Mouse (Mus musculus) heart, adult 11 months (tissue): ENCODE measurements around the gene Arl15.

ENCODE experiments used
- DNase-seq: peaks from one replicate; pipeline ENCODE4 v3.0.0; 2022

Arl15 gene

DNA sequence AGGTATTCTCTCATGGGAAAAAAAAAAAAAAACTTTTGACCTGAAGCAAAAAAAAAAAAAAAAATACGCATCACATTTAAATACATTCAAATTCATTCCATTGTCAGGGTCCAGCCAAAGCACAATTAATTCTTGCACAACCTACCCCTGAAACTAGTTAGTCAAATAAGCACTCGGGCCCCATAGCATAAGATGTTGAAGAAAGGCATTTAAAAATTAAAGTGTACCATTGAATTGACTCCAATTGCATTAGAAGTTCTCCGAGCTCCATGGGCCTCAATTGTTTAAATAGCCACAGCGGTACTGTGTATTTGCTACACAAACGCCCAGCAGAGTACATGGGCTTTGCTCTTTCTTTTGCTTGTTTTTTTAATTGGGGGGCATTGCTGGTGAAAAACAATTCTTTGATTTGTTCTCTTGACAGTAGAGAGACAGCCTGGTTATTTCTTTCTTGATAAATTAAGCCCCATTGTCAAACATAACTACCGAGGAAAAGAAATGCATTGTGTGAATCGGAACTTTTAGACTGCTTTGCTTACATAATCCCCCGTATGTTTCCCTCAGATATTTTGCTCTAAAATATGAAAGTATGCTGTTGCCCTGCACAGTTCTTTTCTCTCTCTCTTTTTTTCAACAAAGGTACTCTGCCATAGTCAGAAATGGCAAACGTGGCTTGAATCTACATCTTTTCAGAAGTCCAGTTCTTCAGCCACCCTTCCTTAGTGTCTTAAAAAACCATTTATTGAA, 201.4 kb downstream of the Arl15 start:
- DNase-seq, result peak; percentile 14

DNA sequence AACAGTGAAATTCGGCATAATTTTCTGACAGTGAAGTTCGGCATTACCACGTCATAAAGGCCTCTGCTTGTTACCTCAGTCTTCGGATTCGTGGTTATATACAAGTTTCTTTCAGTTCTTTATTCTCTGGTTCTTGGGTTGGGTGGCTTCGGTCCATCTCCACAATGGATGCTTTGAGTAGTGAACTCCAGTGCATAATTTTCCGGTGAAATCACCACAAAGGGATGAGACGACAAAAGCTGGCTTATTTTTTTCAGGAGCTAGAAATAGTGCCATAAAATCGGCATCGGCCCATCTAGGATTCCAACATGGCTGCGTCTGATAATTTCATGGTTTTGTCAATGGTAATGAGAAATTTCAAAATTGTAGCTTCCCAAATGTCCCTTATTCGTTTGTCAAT, 204.5 kb downstream of the Arl15 start:
- peak; percentile 40 for DNase-seq

DNA sequence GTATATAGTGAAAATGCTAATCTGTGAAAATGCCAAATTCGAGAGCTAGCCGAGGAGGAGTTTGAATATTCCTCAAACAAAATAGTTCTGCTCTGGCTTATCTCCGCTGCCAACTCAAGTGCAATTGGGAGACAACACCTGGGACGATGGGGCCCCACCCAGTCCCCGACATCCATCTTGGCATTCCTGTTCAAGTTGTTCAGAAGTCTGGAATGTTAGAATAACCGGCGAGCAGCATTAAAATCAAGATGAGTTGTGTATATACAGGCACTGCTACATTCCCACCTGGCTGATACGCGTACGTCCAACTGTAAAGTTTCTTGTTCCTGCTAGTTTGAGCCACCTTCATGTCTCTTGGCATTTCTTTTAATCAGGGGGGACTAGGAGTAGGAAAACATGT, 209.2 kb downstream of the Arl15 start:
- peak; percentile 70 for DNase-seq

DNA sequence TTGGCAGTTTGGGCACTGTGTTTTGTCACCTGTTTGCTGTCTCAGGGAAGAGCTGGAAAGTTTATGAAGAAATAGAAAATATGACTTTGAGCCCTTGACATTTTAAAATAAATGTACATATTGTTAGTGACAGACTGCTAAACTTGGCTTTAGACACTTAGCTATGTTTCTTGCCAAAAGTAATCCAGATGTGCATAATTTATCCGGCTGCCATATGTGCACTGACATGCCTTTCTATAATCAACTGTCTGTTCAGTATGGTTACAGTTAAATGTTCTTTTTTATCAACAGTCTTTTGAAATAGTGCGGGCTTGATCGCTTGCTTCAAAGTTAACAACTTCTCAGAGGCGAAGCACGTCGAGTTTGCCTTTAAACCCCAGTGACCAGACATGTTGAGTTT, 209.9 kb downstream of the Arl15 start:
- DNase-seq, result peak; percentile 41

DNA sequence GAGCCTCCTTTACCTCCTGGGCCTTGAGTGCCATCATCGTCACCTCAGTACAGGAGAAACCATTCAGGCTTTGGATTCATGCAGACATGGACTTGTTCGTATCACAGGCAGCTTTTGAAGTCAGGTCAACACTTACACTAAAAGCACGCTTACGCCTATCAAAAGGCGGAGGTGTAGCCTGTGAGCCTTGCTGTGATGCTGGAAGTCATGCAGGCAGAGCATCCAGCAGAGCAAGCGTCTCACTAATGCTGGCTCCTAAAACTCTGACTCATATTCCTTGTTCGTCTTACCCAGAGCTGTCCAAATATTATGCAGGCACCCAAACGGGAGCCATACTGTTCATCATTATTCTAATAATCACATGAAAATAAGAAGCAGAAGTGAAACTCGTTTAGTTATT, 215.5 kb downstream of the Arl15 start:
- DNase-seq, result peak; percentile 70

DNA sequence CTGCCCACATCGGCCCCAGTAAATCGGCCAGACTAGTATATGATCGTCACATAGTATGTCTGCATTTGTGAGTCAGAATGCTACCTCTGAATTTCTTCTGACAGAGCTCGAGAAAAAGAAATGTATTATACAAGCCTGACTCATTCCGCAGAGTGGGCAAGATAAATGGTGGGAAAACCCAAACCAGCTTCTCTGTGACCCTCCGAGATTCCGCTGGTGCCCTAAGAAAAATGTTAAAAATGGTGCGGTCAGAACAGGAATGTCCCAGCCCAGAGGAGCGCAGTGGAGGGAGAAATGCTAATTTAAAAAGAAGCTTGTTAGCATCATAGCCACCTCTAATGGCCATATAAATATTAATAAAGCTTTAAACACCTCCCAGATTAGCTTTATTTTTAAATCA, 216.2 kb downstream of the Arl15 start:
- peak; percentile 60 for DNase-seq

DNA sequence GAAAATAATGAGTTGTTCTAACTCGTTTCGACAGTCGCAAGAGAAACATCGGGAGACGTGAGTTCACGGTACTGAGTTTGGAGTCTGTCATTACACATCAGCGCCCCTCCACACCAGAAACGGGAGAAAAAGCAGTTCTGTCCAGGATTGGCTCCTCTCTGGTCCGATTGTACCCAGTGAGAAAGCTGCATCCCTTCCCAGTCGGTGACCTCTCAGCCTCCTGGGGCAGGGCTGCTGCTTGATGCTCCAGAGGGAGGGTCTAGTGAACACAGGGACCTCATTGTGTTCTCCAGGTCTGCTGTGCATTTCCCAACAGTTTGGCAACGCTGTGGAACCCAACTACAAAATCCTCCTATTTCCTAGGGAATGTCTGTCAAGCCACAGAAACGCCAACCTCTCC, 216.7 kb downstream of the Arl15 start:
- peak; percentile 98 for DNase-seq

DNA sequence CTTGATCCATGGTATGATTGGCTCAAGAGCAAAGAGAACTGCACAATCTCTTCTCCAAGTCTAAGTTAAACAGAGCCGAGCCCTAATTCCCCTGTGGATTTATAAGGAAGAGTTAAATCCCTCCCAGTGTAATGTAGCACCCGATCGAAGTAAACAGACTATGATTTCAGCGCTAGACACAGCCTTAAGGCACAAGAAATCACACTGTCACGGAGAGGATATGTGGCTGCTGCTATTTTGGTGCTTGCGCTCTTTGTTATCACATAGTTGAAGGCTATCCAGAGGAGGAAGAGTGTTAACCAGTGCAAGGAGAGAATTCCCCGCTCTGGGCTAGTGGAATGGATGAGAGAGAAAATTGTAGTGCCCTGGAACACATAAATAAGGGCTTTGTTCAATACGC, 223.6 kb downstream of the Arl15 start:
- DNase-seq, result peak; percentile 90

DNA sequence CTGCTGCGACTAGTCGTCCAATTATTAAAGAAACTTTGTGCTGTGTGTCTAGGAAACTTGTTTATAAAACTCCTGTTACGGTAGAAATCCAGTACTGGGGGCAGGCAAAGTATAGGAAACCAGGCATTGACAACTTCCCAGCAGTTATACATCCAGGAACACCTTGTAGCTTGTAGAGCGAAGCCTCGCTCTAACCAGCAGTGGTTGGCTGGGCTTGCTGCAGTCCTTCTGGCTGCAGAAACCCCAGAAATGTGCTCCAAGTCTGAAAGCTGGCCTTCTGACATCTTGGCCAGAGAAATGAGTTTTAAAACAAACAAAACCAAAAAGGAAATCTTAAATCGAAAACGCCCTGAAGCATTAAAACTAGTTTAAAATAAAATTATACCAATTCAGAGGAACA, 229.2 kb downstream of the Arl15 start:
- DNase-seq, result no peak

DNA sequence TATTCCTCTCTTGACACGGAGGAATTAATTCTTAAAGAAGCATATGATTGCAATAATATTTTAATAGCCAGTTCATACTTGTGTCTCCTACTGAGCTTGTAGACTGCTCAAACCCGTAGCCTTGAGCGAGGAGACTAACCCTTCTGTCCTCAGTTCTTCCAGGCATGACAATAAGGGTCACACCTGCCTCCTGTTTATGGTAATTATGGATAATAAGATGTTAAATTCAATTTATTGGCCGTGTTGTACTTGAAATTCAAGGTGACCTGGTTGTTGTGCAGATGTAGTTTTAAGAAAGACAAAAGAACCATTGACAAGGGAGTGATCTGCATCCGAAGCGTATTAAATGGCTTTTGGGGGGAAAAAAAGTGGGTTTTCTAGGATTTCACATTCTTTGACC, 232.0 kb downstream of the Arl15 start:
- no peak for DNase-seq

DNA sequence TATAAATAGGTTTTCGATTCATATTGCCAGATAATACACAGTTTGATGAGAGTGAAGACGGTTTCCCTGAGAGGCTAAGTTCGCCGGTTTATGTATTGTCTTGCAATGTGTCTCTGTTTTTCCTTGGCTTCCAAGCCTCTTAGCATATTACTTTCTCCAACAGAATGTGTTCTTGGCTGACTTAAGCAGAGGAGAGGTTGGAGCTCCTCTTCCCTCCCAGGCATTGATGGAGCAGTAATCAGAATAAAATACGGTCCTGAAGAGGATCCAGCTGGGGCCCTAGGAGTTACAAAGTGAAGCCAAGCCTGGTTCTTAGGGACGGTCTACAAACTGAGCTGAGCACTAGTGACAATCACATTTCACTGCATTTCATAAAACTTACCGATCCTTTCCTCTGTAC, 232.4 kb downstream of the Arl15 start:
- peak; percentile 15 for DNase-seq

DNA sequence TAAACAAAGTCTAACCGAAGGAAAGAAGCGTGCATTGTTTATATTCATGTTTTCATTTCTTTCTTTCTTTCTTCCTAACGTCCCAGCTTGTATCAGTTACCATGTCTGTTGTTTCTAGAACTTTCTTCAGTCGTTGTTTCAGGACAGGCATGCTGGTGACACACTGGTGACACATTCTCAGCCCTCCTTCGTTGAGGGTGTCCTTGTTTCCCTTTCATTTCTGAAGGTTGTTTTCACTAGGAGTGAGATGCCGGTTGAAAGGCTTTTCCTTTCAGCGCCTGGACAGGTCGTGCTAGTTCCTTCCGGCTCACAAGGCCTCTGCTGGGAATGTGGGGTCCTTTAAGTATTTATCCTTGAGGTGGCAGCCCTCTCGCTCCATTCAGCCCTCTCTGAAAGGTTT, 253.8 kb downstream of the Arl15 start:
- peak; percentile 77 for DNase-seq

DNA sequence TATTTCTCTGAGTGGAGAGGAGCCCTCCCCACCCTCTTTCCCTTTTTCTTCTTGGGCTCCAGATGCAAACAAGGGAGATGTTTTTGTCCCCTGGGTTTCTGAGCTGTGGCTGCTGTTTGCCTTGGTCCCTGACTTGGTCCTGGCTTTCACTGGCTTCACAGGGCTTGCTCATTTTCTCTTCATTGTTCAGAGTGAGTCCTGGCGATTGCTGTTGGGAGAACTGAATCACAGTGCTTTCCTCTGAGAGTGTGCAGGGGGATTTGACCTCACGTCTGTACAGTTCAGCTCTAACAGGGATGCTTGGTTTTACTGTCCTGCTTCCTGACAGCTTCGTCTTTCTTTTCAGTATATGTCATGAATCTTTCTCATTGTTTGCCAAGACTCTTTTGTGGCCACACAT, 254.4 kb downstream of the Arl15 start:
- DNase-seq, result peak; percentile 74

DNA sequence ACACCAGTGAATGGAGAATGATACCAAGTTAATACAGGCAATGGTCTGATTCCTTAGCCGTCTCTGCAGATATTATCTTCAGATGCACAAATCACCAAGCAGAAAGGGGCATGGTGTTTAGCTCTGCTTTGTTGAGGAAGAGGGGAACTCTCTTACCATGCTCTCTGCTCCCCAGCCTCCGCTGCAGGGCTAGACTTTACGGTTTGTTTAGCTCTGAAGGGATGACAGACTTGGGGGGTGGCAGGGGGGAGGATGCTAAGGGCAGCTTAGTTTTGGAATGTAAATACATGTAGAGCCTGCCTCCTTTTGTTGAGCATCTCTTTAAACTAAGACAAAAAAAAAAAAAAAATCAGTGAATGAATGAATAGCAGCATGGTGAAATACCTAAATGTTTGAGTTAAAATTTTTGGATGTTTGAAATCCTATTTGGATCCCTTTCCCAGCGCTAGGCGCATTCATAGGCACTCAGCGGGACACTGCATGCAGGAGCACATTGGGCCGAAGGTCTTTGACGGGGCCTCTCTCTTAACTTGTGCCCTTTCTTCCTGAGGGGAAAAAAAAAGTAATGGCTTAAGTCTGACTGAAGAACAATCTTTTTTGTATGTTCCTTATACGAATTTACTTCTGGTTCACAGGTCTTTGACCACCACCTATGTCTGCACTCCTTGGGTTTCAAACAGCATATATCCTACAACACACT, 257.0 kb downstream of the Arl15 start:
- peak; percentile 80 for DNase-seq

DNA sequence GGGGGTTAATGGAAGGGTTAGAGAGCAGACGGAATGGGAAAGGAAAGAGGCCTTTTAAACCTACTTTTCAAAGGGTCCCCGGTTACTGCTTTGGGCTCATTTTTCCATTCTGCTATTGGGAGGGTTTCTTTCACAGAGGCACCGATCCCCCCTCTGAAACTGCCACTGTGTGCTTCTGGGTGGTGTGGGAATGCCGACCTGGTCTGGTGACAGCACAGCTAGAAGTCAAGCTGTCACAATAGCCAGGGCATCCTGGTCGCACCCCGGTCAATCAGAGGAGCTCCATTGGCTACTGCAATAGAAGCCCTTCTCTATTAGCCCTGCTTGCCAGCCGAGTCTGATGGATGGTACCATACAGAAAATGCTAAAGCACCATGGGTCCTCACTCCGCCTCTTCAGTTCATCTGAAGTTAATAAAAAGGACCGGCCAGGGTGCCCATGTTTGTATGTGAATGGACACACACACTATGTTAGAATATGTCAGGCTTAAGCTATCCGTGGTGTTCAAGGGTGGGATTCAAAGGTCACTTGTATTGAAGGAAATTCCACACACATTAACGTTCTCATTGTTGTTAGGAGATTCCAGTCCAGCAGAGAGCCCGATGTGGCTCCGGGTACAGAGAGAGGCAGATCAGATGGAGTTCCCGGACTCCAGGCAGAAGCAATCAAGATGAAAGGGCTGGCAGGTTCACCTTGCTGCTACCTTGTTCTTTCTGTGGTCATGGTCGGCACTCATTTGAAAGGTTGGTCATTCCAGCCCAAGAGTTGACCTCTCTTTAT, 258.3 kb downstream of the Arl15 start:
- DNase-seq, result peak; percentile 84

DNA sequence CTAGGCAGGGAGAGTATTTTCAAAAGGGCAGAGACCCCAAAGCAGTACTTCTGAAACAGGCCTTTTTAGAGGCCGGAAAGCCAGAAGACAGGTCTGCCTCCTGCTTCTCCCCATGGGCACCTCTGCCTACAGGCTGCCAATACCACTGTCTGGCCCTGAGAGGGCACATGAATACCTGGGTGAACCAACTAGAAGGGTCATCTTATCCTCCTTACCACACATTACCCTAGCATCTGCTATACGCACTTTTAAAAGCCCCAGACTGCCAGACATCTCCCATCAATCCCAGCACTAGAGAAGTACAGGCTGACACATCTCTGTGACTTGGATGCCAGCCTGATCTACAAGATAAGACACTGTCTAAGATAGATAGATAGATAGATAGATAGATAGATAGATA, 259.0 kb downstream of the Arl15 start:
- DNase-seq, result peak; percentile 66

DNA sequence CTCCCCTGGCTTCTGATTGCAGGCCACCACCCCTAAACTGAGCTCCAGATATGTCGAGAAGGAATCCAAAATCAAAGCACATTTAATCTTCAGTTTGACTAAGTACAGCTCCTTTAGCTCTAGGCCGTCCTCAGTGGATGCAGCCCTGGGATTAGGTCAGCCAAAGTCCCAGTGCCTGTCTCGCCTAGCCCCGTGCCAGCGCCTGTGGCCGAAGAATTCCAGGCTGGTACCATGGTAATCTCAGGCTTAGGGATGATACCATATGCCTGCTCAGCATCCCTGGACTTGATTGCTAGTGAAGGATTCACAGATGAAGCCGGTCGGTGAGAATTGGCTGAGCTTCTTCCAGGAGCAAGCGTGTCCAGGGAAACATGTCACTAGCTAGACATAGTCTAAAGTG, 261.4 kb downstream of the Arl15 start:
- DNase-seq, result peak; percentile 80

DNA sequence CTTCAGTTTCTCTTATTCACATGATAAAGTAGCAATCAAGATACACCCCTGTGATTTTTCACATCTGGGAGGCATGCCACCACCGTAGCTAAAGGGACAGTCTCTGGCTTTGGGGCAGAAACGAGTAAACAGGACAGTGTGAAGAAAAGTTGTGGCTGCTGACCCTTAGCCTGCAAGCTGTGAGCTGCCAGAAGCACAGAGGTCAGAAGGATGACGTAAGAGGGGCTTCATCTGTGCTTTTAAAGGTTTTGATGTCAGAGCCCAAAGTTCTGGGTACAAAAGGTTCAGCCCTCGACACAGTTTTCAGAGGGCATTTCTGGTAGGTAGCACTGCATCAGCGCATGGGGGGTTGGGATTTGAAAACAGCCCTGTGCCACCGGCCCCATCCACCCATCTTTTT, 266.0 kb downstream of the Arl15 start:
- DNase-seq, result no peak

DNA sequence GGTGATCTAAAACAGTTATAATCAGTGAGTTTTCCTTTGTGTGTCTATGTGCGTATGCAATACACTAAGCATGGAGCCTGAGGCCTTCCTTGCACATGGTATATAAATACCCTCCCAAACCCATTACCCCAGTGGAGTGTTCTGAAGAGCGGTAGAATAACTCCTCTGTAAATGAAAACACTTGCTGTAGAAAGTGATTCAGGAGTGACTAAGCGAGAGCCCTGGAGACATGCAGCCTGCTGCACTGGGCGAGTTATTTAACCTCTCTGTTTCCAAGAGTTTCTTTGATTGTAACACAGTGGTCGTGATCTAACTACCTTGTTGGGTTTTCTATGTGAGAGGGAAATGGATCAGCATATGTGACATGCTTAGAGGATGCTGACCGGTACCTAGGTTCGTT, 266.9 kb downstream of the Arl15 start:
- DNase-seq, result no peak

DNA sequence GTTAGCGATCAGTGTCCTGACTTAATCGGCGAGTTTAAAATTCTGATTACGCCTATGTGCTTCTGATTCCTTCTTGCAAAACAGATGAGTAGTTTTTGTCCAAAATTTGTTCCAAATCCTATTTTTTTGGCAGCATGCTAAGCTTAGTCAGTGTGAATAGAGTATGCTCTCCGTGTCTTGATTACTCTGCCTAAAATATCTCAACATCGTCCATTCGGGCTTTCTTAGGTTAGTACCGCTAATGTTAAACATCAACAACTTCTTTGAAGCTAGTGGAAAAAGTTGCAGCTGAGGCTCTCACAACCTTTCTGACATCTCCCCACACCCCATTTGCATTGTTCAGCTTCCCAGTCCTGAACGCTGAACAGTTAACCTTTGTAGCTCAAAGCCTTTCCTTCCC, 269.8 kb downstream of the Arl15 start:
- no peak for DNase-seq

DNA sequence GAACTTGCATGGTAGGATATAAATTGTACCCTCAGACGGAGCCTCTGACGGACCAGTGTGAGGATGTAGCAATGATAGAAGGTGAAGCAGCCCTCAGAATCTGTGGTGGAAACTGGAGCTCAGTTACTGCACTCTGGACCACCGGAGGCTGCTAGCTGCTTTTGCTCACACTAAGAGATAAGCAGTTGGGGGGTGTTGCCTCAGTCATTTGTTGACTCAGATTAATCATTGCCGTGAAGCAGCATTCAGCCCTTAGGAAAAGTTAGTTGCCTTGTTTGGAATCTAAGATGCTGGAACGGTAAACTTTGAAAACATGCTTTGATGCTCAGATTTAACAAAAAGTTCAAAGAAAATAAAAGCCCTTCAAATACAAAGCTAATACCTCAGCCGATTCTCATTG, 270.7 kb downstream of the Arl15 start:
- no peak for DNase-seq

DNA sequence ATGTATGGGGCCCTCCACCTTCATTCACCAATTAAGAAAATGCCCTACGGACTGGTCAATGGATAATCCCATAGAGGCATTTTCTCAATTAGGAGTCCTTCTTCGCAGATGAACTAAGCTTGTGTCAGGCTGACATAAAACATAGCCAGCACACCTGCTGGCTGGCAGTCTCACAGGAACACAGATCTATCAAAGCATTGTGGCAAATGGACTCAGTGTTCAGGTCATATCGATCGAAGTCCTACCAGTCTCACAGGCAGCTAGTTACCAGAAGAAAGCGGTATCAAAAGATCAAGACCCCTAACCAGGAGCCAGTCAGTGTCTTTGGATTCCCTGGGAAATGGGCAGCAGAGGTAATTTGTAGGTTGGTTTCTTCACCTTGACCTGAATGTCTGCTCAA, 274.1 kb downstream of the Arl15 start:
- peak; percentile 39 for DNase-seq

DNA sequence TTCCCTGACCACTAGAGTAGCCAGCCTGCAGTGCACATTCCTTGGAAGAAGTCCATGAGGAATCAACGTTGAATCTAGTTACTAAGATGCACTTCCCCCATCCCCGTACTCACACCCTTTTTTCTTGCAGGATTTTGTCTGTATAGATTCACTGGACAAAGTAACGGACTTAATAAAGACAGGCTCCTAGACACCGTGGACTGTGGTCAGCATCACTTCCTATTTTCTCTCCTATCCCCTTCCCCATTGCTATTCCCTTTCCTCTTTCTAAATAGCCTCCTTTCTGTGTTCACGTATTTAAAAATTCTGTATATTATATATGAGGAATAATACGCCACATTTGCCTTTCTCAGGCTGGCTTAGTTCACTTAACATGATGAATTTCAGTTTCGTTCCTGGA, 277.1 kb downstream of the Arl15 start:
- peak; percentile 41 for DNase-seq

DNA sequence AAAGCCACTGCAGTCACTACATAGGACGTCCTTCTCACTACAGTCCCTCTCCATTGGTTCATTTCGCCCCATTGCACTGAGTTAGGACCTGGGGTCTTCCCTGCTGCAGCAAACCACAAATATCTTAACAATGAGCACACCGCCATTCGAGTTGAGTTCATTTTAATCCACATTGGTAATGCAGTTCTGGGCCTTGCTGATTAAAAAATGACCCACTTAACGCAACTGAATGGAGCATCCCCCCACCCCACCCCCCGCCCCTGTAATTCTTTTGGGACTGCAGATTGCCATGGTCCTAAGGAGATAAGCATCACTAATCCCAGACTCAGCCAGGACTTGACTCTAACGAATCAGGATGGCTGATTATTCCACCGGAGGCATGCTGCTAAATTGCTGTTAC, 280.2 kb downstream of the Arl15 start:
- peak; percentile 51 for DNase-seq
